Mouse (Mus musculus) embryonic facial prominence, embryonic 14.5 days (tissue): ENCODE results near the gene Gm10203. TPM values are rescaled to one million over a fixed set of nuclear protein-coding genes. Genes with fewer than 3 reads are reported as not detected.

Source experiments
- ATAC-seq: fragments of 200-750 bp; cut with Nextera tagmentation; 2 replicates; pipeline ENCODE4 v1.8.0; 2017; ENCODE audit warnings: low read depth, moderate number of reproducible peaks, moderate TSS enrichment
- DNase-seq: peaks from one replicate; pipeline ENCODE4 v3.0.0-alpha.2; 2015; ENCODE audit warnings: low spot score
- H3K27ac ChIP-seq: fragments of 300-500 bp; sonication (generic); replicated peaks from 2 replicates; pipeline ENCODE4 v1.5.1; 2014; ENCODE audit warnings: low read depth, mild to moderate bottlenecking, low read length, moderate library complexity
- H3K27me3 ChIP-seq: fragments of 300-500 bp; sonication (generic); replicated peaks from 2 replicates; pipeline ENCODE4 v1.6.1; 2014; ENCODE audit warnings: low read length; ENCODE audit not compliant: control insufficient read depth, insufficient read depth
- H3K36me3 ChIP-seq: fragments of 300-500 bp; sonication (generic); 2 replicates; pipeline ENCODE4 v1.6.1; 2014; ENCODE audit warnings: low read length, mixed read lengths; ENCODE audit not compliant: control insufficient read depth, insufficient read depth
- H3K4me1 ChIP-seq: fragments of 300-500 bp; sonication (generic); 2 replicates; pipeline ENCODE4 v1.6.1; 2014; ENCODE audit warnings: antibody characterized with exemption, low read length; ENCODE audit not compliant: control insufficient read depth, insufficient read depth
- H3K4me2 ChIP-seq: fragments of 300-500 bp; sonication (generic); 2 replicates; pipeline ENCODE4 v1.6.1; 2014; ENCODE audit warnings: low read depth, mild to moderate bottlenecking, low read length, moderate library complexity, mixed read lengths
- H3K4me3 ChIP-seq: fragments of 300-500 bp; sonication (generic); 2 replicates; pipeline ENCODE4 v1.5.1; 2014; ENCODE audit warnings: low read depth, mild to moderate bottlenecking, low read length
- H3K9ac ChIP-seq: fragments of 300-500 bp; sonication (generic); 2 replicates; pipeline ENCODE4 v1.6.1; 2014; ENCODE audit warnings: low read depth, mild to moderate bottlenecking, low read length, moderate library complexity, mixed read lengths
- H3K9me3 ChIP-seq: fragments of 300-500 bp; sonication (generic); 2 replicates; pipeline ENCODE4 v1.6.1; 2016; ENCODE audit warnings: low read length; ENCODE audit not compliant: control insufficient read depth
- WGBS: fragments of 180-500 bp; shearing (Covaris S2); extraction: QIAGEN DNeasy Blood & Tissue Kit; methylation state at CpG from one replicate; pipeline ENCODE4 v1.1.7; 2014; 5-methylcytosine and 5-hydroxymethylcytosine counted together
- polyA plus RNA-seq: library from polyadenylated mRNA; unstranded; fragments of >200 nt; fragmentation: Nextera tagmentation; extraction: Ambion mirVana; gene quantifications from 2 replicates; pipeline ENCODE4 v1.2.1, GENCODE M21; 2014

Gm10203 gene
- polyA plus RNA-seq, 1 experiment from 2014 or later, result not detected

- H3K9me3 ChIP-seq, result no peaks in the 10 kb centered on the region
- no peak overlapping the region for H3K27ac ChIP-seq
- no peak overlapping the region for H3K9ac ChIP-seq
- no peaks in the 10 kb centered on the region for H3K36me3 ChIP-seq
- 71% methylated on average over 4 of the region's 4 CpGs for WGBS
- H3K4me3 ChIP-seq, result no peak overlapping the region
- no peaks in the 10 kb centered on the region for H3K27me3 ChIP-seq
- DNase-seq, result no peak
- H3K4me2 ChIP-seq, result no peak overlapping the region
- H3K4me1 ChIP-seq, result no peaks in the 10 kb centered on the region
- ATAC-seq, result no peak
These were observed 3.3 kb upstream of the Gm10203 start for GRCm38 (mm10) chr6:149126675-149127074.

GRCm38 (mm10) chr6:149131111-149131510, 1.1 kb downstream of the Gm10203 start:
- WGBS, result 20% methylated on average over 3 of the region's 3 CpGs
- peak; percentile 64; the same call in 1 of the 2 replicates for ATAC-seq

GRCm38 (mm10) chr6:149132311-149133077, 2.5 kb downstream of the Gm10203 start:
- ATAC-seq (peak; percentile 69; the same call in 1 of the 2 replicates), DNase-seq (peak; percentile 89)
- Histone ChIP-seq H3K4me3 (no peak overlapping the region), H3K4me1 (no peaks in the 10 kb centered on the region), H3K27ac (no peak overlapping the region), H3K9me3 (no peaks in the 10 kb centered on the region), H3K9ac (0 out of 2 replicates have a peak overlapping the region, but pooled peaks have one; percentile 11), H3K36me3 (no peaks in the 10 kb centered on the region), H3K4me2 (no peak overlapping the region), H3K27me3 (no peaks in the 10 kb centered on the region)
- WGBS, result 29% methylated on average over 5 of the region's 5 CpGs

More at GRCm38 (mm10) chr6:149131111-149131510, 1.1 kb downstream of the Gm10203 start:
- Histone ChIP-seq H3K9me3 (no peaks in the 10 kb centered on the region), H3K4me2 (no peak overlapping the region), H3K9ac (no peak overlapping the region), H3K27ac (no peak overlapping the region), H3K27me3 (no peaks in the 10 kb centered on the region), H3K4me3 (no peak overlapping the region), H3K36me3 (no peaks in the 10 kb centered on the region), H3K4me1 (no peaks in the 10 kb centered on the region)
- DNase-seq, result no peak

GRCm38 (mm10) chr6:149134391-149135150, 4.6 kb downstream of the Gm10203 start:
- ATAC-seq (no peak), DNase-seq (no peak)
- no peak overlapping the region for H3K9ac ChIP-seq
- no peaks in the 10 kb centered on the region for H3K4me1 ChIP-seq
- H3K36me3 ChIP-seq, result no peaks in the 10 kb centered on the region
- H3K9me3 ChIP-seq, result no peaks in the 10 kb centered on the region
- no peak overlapping the region for H3K27ac ChIP-seq
- H3K4me2 ChIP-seq, result no peak overlapping the region
- H3K4me3 ChIP-seq, result no peak overlapping the region
- WGBS, result 26% methylated on average over 5 of the region's 5 CpGs
- H3K27me3 ChIP-seq, result no peaks in the 10 kb centered on the region

- Histone ChIP-seq H3K9me3 (no peaks in the 10 kb centered on the region), H3K9ac (no peak overlapping the region), H3K4me1 (no peaks in the 10 kb centered on the region), H3K4me3 (no peak overlapping the region), H3K4me2 (no peak overlapping the region), H3K36me3 (no peaks in the 10 kb centered on the region), H3K27me3 (no peaks in the 10 kb centered on the region), H3K27ac (no peak overlapping the region)
- ATAC-seq (no peak), DNase-seq (no peak)
- WGBS, result 82% methylated on average over 6 of the region's 6 CpGs
These were observed 5.7 kb downstream of the Gm10203 start for GRCm38 (mm10) chr6:149135631-149136030.

GRCm38 (mm10) chr6:149137936-149138335, 8.0 kb downstream of the Gm10203 start:
- Histone ChIP-seq H3K4me1 (peaks cover 8% of the 10 kb centered on the region), H3K9ac (no peak overlapping the region), H3K4me2 (no peak overlapping the region), H3K36me3 (no peaks in the 10 kb centered on the region), H3K9me3 (no peaks in the 10 kb centered on the region), H3K4me3 (no peak overlapping the region), H3K27ac (no peak overlapping the region), H3K27me3 (no peaks in the 10 kb centered on the region)
- ATAC-seq (no peak), DNase-seq (no peak)
- 39% methylated on average over 2 of the region's 2 CpGs for WGBS

GRCm38 (mm10) chr6:149139011-149139410, 9.0 kb downstream of the Gm10203 start:
- Histone ChIP-seq H3K4me2 (no peak overlapping the region), H3K4me1 (peaks cover 8% of the 10 kb centered on the region), H3K9me3 (no peaks in the 10 kb centered on the region), H3K9ac (no peak overlapping the region), H3K27me3 (no peaks in the 10 kb centered on the region), H3K27ac (no peak overlapping the region), H3K36me3 (no peaks in the 10 kb centered on the region), H3K4me3 (no peak overlapping the region)
- ATAC-seq (no peak), DNase-seq (no peak)
- WGBS, result 81% methylated on average over 3 of the region's 3 CpGs

GRCm38 (mm10) chr6:149139471-149139870, 9.5 kb downstream of the Gm10203 start, which contains the start of gene Etfbkmt:
TSS of gene Etfbkmt (plus strand) at chr6:149139849.
- no peak within 1 kb of the TSS for H3K4me3 ChIP-seq
- 78% methylated on average over 1 of the region's 1 CpGs for WGBS
- no peak for ATAC-seq

More at GRCm38 (mm10) chr6:149139471-149139870, 9.5 kb downstream of the Gm10203 start, which contains the start of gene Etfbkmt:
- H3K27me3 ChIP-seq, result no peaks in the 10 kb centered on the region
- DNase-seq, result no peak
- no peaks in the 10 kb centered on the region for H3K9me3 ChIP-seq
- H3K36me3 ChIP-seq, result 0 out of 2 replicates have a peak, but pooled peaks cover under 1% of the 10 kb centered on the region
- no peak within 1 kb of the TSS for H3K9ac ChIP-seq
- no peak within 1 kb of the TSS for H3K4me2 ChIP-seq
- H3K27ac ChIP-seq, result no peak within 1 kb of the TSS
- H3K4me1 ChIP-seq, result peaks cover 8% of the 10 kb centered on the region
